Mouse (Mus musculus) stomach, embryonic 16.5 days (tissue): ENCODE measurements around the gene Fnbp4. TPM values are rescaled to one million over a fixed set of nuclear protein-coding genes. Genes with fewer than 3 reads are reported as not detected.
A peak's percentile ranks its signal among the peaks of the same experiment; 100 is the strongest.

Source experiments
- ATAC-seq: fragments of 200-750 bp; cut with Nextera tagmentation; 2 replicates; pipeline ENCODE4 v1.8.0; 2017; ENCODE audit warnings: moderate number of reproducible peaks, moderate TSS enrichment; ENCODE audit not compliant: insufficient read depth, low FRiP score
- H3K27ac ChIP-seq: fragments of 300-500 bp; sonication (generic); 2 replicates; pipeline ENCODE4 v1.5.1; 2014; ENCODE audit warnings: low read length
- H3K27me3 ChIP-seq: fragments of 300-500 bp; sonication (generic); 2 replicates; pipeline ENCODE4 v1.6.1; 2014; ENCODE audit warnings: low read length, control low read depth, mixed read lengths; ENCODE audit not compliant: control insufficient read depth, insufficient read depth
- H3K36me3 ChIP-seq: fragments of 300-500 bp; sonication (generic); 2 replicates; pipeline ENCODE4 v1.6.1; 2014; ENCODE audit warnings: low read length; ENCODE audit not compliant: control insufficient read depth, insufficient read depth
- H3K4me1 ChIP-seq: fragments of 300-500 bp; sonication (generic); 2 replicates; pipeline ENCODE4 v1.6.1; 2014; ENCODE audit warnings: low read length, control low read depth, mixed read lengths; ENCODE audit not compliant: control insufficient read depth, insufficient read depth
- H3K4me2 ChIP-seq: fragments of 300-500 bp; sonication (generic); 2 replicates; pipeline ENCODE4 v1.6.1; 2014; ENCODE audit warnings: low read depth, low read length, mixed read lengths
- H3K4me3 ChIP-seq: fragments of 300-500 bp; sonication (generic); replicated peaks from 2 replicates; pipeline ENCODE4 v1.5.1; 2014; ENCODE audit warnings: mild to moderate bottlenecking, low read length
- H3K9ac ChIP-seq: fragments of 300-500 bp; sonication (generic); 2 replicates; pipeline ENCODE4 v1.6.1; 2014; ENCODE audit warnings: low read length
- H3K9me3 ChIP-seq: fragments of 300-500 bp; sonication (generic); replicated peaks from 2 replicates; pipeline ENCODE4 v1.6.1; 2016; ENCODE audit warnings: low read length, control low read depth; ENCODE audit not compliant: control insufficient read depth
- WGBS: fragments of 180-500 bp; shearing (Covaris S2); extraction: QIAGEN DNeasy Blood & Tissue Kit; methylation state at CpG from one replicate; pipeline ENCODE4 v1.1.7; 2014; 5-methylcytosine and 5-hydroxymethylcytosine counted together
- polyA plus RNA-seq: library from polyadenylated mRNA; unstranded; fragments of >200 nt; fragmentation: Nextera tagmentation; extraction: Ambion mirVana; gene quantifications from 2 replicates; pipeline ENCODE4 v1.2.1, GENCODE M21; 2015

Gene Fnbp4
- polyA plus RNA-seq, 1 experiment from 2014 or later, result 82.3 TPM

DNA sequence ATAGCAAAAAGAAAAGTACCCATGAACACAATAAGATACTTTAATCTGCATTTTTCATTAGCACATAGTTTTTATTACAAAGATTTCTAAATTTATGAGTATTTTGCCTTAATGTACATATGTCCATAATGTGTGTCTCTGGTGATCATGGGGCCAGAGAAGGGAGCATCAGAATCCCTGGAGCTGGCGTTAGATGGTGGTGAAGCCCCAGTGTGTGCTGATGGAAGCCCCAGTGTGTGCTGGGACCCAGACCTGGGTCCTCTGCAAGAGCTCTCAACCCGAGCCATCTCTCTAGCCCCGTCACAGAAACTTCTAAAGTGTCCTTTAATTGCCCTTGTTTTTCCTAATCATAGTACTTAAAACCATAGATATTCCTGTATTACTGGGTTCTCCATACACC is 5.8 kb upstream of the Fnbp4 start:
- no peak for ATAC-seq
- H3K9me3 ChIP-seq, result no peaks in the 10 kb centered on the region
- 88% methylated on average over 3 of the region's 3 CpGs for WGBS
- no peak overlapping the region for H3K4me3 ChIP-seq
- no peaks in the 10 kb centered on the region for H3K27me3 ChIP-seq
- H3K36me3 ChIP-seq, result 0 out of 2 replicates have a peak, but pooled peaks cover 3% of the 10 kb centered on the region
- H3K4me1 ChIP-seq, result no peaks in the 10 kb centered on the region
- no peak overlapping the region for H3K27ac ChIP-seq
- no peak overlapping the region for H3K4me2 ChIP-seq
- H3K9ac ChIP-seq, result no peak overlapping the region

DNA sequence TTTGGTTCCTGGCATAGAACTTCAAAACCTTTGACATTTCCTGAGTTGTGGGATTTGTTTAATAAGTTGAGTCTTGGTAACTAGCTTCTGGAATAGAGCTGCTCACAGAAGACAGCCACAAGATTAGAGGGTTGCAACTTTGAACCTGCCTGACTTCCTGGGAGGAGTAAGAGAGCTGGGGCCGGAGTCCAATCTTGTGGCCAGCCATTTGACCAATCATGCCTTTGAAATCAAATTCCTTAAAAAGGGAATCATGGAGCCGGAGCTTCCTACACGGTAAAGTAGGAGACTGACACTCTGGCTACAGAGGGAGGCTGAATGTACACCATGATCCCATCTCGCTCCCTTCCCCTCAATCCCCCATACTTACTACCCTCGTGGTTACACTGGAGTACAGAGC is 5.2 kb upstream of the Fnbp4 start:
- Histone ChIP-seq H3K9me3 (no peaks in the 10 kb centered on the region), H3K4me2 (no peak overlapping the region), H3K36me3 (no peaks in the 10 kb centered on the region), H3K4me3 (no peak overlapping the region), H3K9ac (no peak overlapping the region), H3K27me3 (no peaks in the 10 kb centered on the region), H3K27ac (no peak overlapping the region), H3K4me1 (no peaks in the 10 kb centered on the region)
- WGBS, result 92% methylated on average over 5 of the region's 5 CpGs
- no peak for ATAC-seq

DNA sequence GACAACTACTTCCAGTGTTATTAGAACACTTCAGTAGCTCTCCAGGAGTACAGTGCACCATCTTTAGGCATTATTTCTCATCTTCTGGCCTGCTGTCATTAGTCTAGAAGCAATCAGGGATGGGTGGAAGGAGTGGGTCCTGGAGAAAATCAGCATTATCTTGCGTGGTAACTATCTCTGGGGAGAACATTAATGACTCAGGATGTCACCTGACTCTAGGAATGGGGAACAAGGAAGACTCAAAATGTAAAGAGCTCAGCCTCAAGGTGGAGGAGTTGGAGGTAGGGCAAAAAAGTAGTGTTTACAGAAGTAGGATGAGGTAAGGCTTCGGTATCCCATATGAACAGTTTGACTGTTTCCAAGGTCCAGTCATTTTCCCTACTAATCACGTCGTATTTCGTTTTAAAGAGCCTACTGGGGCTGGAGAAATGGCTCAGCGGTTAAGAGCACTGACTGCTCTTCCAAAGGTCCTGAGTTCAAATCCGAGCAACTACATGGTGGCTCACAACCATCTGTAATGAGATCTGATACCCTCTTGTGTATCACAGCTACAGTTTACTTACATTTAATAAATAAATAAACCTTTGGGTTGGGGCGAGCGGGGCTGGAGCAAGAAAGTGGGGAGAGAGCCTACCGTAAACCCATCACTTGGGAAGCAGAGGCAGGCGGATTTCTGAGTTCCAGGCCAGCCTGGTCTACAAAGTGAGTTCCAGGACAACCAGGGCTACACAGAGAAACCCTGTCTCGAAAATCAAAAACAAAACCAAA is 701 bp upstream of the Fnbp4 start:
- ATAC-seq, result no peak
- H3K27me3 ChIP-seq, result no peaks in the 10 kb centered on the region
- H3K4me1 ChIP-seq, result peaks cover 13% of the 10 kb centered on the region
- peak overlapping the region; percentile 46 for H3K4me3 ChIP-seq
- peak overlapping the region; percentile 63 for H3K4me2 ChIP-seq
- no peaks in the 10 kb centered on the region for H3K9me3 ChIP-seq
- H3K9ac ChIP-seq, result peak overlapping the region; percentile 69
- H3K27ac ChIP-seq, result peak overlapping the region; percentile 87
- WGBS, result 58% methylated on average over 12 of the region's 12 CpGs
- peaks cover 4% of the 10 kb centered on the region; the same call in 1 of the 2 replicates for H3K36me3 ChIP-seq

DNA sequence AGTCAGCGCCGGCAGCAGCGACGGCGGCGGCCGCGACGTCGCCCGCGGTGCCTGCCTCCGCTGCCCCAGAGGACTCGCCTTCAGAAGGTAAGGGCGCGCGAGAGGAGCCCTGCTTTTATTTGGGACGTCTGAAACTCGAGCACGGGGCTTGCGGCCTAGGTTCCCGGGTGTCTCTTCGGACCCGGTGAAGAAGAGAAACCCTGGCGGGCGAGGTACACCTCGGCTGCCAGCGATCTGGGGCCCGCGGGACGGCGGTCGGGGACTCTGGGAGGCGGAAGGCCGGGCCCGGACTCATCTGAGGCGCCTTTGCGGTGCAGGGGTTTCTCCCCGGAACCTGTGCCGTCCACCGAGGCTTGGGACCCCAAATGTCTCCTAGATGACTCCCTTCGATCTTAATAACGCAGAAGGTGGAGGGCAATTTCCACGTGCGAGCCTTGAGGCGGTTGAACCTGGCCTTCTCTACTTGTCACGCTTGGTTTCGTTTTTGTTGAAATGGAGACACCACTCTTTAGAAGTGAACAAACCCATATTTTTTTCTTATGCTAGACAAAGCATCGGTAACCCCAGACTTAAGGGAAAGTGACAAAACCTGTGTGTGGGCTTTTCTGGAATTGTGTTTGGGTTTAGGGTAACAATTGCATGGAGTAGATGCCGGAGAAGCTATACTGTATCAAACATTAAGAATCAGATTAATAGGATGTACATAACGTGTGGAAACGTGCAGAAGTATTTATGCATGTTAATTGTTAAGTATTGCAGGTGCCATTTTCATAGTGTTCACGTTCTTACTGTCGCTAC is 769 bp downstream of the Fnbp4 start:
- peak; percentile 42; the same call in 1 of the 2 replicates for ATAC-seq
- WGBS, result under 1% methylated on average over 54 of the region's 54 CpGs

DNA sequence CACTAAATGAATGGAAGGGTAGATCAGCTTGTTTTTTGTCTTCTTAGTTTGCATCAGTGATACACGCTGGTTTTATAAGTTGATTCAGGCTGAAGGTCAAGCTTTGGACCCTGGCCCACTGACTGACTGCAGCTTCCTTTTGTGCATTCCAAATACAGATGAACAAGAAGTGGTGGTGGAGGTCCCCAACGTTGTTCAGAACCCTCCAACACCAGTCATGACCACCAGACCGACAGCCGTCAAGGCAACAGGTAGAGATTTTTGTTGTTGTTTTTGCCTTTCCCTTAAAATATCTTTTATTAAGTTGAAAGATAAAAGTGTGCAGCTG is 1.3 kb downstream of the Fnbp4 start:
- Histone ChIP-seq H3K27me3 (no peaks in the 10 kb centered on the region), H3K27ac (peak overlapping the region; percentile 94; the same call in 1 of the 2 replicates), H3K4me2 (peak overlapping the region; percentile 83), H3K9me3 (no peaks in the 10 kb centered on the region), H3K4me3 (peak overlapping the region; percentile 73), H3K4me1 (peaks cover 13% of the 10 kb centered on the region), H3K36me3 (peaks cover 9% of the 10 kb centered on the region; the same call in 1 of the 2 replicates), H3K9ac (peak overlapping the region; percentile 92)
- WGBS, result 7% methylated on average over 4 of the region's 4 CpGs
- no peak for ATAC-seq

More for the DNA sequence above, 769 bp downstream of the Fnbp4 start:
- H3K4me1 ChIP-seq, result peaks cover 13% of the 10 kb centered on the region
- H3K4me2 ChIP-seq, result peak overlapping the region; percentile 83
- no peaks in the 10 kb centered on the region for H3K27me3 ChIP-seq
- peak overlapping the region; percentile 94 for H3K27ac ChIP-seq
- H3K36me3 ChIP-seq, result peaks cover 4% of the 10 kb centered on the region; the same call in 1 of the 2 replicates
- H3K9me3 ChIP-seq, result no peaks in the 10 kb centered on the region
- H3K9ac ChIP-seq, result peak overlapping the region; percentile 92
- H3K4me3 ChIP-seq, result peak overlapping the region; percentile 73

DNA sequence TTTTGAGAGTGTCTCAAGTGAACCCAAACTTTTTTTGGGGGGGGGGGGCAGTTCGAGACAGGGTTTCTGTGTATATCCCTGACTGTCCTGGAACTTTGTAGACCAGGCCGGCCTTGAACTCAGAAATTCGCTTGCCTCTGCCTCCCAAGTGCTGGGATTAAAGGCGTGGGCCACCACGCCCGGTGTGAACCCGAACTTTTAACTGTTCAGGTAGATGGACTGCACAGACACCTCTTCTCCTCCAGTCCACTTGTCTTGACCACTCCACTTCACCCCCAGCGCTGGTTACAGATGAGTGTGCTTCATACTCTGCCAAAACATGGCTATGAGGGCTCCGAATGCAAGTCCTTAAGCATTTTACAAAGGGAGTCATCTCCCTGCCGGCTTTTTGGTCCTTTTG is 2.0 kb downstream of the Fnbp4 start:
- peak overlapping the region; percentile 83 for H3K4me2 ChIP-seq
- no peak for ATAC-seq
- H3K4me1 ChIP-seq, result peaks cover 13% of the 10 kb centered on the region
- no peaks in the 10 kb centered on the region for H3K27me3 ChIP-seq
- H3K9ac ChIP-seq, result no peak overlapping the region
- H3K27ac ChIP-seq, result no peak overlapping the region
- H3K36me3 ChIP-seq, result peaks cover 10% of the 10 kb centered on the region; the same call in 1 of the 2 replicates
- H3K9me3 ChIP-seq, result no peaks in the 10 kb centered on the region
- H3K4me3 ChIP-seq, result peak overlapping the region; percentile 73
- 89% methylated on average over 10 of the region's 10 CpGs for WGBS

DNA sequence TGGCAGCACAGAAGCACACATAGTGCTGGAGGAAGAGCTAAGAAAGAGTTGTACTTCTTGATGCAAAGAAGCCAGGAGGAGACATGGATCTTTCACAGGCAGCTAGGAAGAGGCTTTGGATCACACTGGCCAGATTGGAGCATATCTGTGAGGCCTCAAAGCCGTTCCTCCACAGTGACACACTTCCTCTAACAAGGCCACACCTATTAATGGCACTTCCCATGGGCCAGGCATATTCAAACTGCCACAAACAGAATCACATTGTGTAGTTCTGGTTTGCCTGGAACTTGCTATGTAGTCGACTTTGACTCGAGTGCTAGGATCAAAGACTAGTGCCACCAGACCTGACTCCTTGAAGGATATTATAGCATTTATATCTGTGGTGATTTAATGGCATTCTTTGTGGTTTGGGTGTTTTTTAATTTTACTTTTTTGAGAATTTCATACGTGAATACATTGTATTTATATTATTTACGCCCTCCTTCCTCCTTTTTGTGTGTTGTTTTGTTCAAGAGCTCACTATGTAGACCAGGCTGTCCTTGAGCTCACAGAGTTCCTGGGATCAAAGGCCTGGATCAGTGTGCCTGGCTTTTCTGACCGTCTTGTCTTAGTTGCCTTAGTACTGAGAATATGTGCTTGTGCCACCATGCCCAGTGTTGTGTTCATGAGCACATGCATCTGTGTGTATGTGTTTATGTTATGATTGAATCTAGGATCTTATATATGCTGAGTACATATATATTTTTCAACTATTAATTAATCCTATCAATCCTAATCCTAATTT is 4.7 kb downstream of the Fnbp4 start:
- Histone ChIP-seq H3K27me3 (no peaks in the 10 kb centered on the region), H3K4me1 (peaks cover 13% of the 10 kb centered on the region), H3K9ac (no peak overlapping the region), H3K4me3 (no peak overlapping the region), H3K4me2 (no peak overlapping the region), H3K27ac (no peak overlapping the region), H3K36me3 (peaks cover 28% of the 10 kb centered on the region; the same call in 1 of the 2 replicates), H3K9me3 (no peaks in the 10 kb centered on the region)
- no peak for ATAC-seq
- WGBS, result 74% methylated on average over 6 of the region's 6 CpGs

DNA sequence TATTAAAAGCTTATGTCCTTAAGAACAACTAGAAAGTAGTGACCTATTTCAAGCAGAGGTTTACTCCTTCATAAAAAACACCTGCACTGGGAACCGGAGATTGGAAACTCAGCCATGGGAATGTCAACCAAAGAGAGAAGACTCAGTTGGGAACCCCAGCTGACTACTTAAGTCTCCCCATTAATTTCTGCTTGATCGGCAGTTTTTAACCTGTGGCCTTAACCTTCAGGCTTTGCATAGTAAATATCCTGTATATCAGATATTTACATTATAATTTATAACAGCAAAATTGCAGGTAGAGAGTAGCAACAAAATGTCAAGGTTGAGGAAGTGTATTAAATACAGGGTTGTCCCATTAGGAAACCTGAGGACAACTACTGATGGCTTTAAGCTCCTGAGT is 8.4 kb downstream of the Fnbp4 start:
- no peak overlapping the region for H3K4me2 ChIP-seq
- peaks cover 37% of the 10 kb centered on the region; the same call in 1 of the 2 replicates for H3K36me3 ChIP-seq
- no peak for ATAC-seq
- H3K4me3 ChIP-seq, result no peak overlapping the region
- WGBS, result 94% methylated on average over 2 of the region's 2 CpGs
- no peak overlapping the region for H3K9ac ChIP-seq
- no peak overlapping the region for H3K27ac ChIP-seq
- no peaks in the 10 kb centered on the region for H3K9me3 ChIP-seq
- peaks cover 7% of the 10 kb centered on the region; the same call in 1 of the 2 replicates for H3K4me1 ChIP-seq
- H3K27me3 ChIP-seq, result no peaks in the 10 kb centered on the region
